Mouse (Mus musculus) G1E (cell line): ENCODE results near the gene Tmc6. TPM values are rescaled to one million over a fixed set of nuclear protein-coding genes. Genes with fewer than 3 reads are reported as not detected.

Source experiments
- ATAC-seq: 2 replicates; pipeline ENCODE4 v1.8.0; 2016; ENCODE audit warnings: mild to moderate bottlenecking; ENCODE audit not compliant: insufficient number of reproducible peaks, poor library complexity, low FRiP score, severe bottlenecking; ENCODE audit errors: extremely low read depth
- DNase-seq: peaks from one replicate; pipeline ENCODE4 v3.0.0; 2012; ENCODE audit warnings: low spot score
- H3K27me3 ChIP-seq: 2 replicates; pipeline ENCODE4 v1.6.1; 2012; ENCODE audit warnings: mild to moderate bottlenecking, low read length, inconsistent platforms; ENCODE audit not compliant: insufficient read depth
- H3K36me3 ChIP-seq: replicated peaks from 2 replicates; pipeline ENCODE3; 2012; ENCODE audit warnings: mild to moderate bottlenecking, inconsistent platforms
- H3K4me1 ChIP-seq: 2 replicates; pipeline ENCODE4 v1.6.1; 2012; ENCODE audit warnings: low read depth, low read length, inconsistent platforms, mixed read lengths; ENCODE audit not compliant: insufficient read depth
- H3K4me3 ChIP-seq: 2 replicates; pipeline ENCODE4 v1.5.1; 2012; ENCODE audit warnings: low read depth, mild to moderate bottlenecking, inconsistent platforms, low read length, moderate library complexity, mixed read lengths
- H3K9me3 ChIP-seq: replicated peaks from 2 replicates; pipeline ENCODE4 v1.6.1; 2012; ENCODE audit warnings: inconsistent platforms
- CTCF ChIP-seq: IDR thresholded peaks from 2 replicates; pipeline ENCODE4 v1.5.1; 2012; ENCODE audit warnings: low read depth, low read length, inconsistent platforms, mixed read lengths
- GATA1 ChIP-seq: IDR thresholded peaks from 2 replicates; pipeline ENCODE4 v1.6.1; 2012; ENCODE audit warnings: borderline replicate concordance, low read length, inconsistent platforms, mixed read lengths
- GATA2 ChIP-seq: IDR thresholded peaks from 2 replicates; pipeline ENCODE4 v1.6.1; 2012; ENCODE audit warnings: low read depth, low read length, inconsistent platforms, borderline replicate concordance
- POLR2AphosphoS5 ChIP-seq: IDR thresholded peaks from 2 replicates; pipeline ENCODE4 v1.6.1; 2012; ENCODE audit warnings: low read depth, low read length, inconsistent platforms; ENCODE audit not compliant: insufficient replicate concordance
- TAL1 ChIP-seq: conservative IDR thresholded peaks from 2 replicates; pipeline ENCODE4 v1.6.1; 2012; ENCODE audit warnings: low read depth, low read length, inconsistent platforms, mixed read lengths
- polyA plus RNA-seq: library from polyadenylated mRNA; stranded (reverse); fragments of >175 nt; gene quantifications from 2 replicates; pipeline ENCODE4 v1.2.3, GENCODE M21; 2012
- total RNA-seq, 2 experiments: library from RNA; stranded (forward) in 1 of 2; stranded (reverse) in 1 of 2; fragments of 200-1000 nt in 1 of 2; fragments of >200 nt in 1 of 2; fragmentation: Nextera tagmentation in 1 of 2; gene quantifications; 2 replicates each; pipeline ENCODE4 v1.2.3; 2014 to 2017

The Tmc6 gene
- total and polyA plus RNA-seq, 3 experiments: 9.6 to 27.3 (median 25.3) TPM

DNA sequence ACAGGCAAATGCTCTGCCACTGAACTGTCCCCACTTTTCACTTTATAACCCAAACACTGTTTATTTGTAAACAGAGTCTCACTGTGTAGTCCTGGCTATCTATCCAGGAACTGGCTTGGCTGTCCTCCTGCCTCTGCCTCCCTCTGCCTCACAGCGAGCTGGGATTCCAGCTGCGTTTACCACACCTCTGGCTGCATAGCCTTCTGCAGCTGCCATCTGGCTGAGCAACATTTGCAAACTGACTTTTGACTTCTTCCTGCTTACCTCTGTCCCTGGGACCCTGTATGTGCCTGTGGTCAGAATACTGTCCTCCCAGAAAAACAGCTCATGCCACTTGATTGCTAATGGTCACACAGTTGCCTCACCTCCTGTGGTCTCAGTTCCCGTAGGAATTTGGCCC is 45.4 kb upstream of the Tmc6 start:
- H3K27me3 ChIP-seq: no peaks in the 10 kb centered on the region
- no peak for TF ChIP-seq POLR2AphosphoS5
- no peak for TF ChIP-seq GATA2
- no peak for TF ChIP-seq TAL1
- TF ChIP-seq GATA1: no peak
- TF ChIP-seq CTCF: no peak
- no peak overlapping the region for H3K4me3 ChIP-seq
- peaks cover 28% of the 10 kb centered on the region for H3K36me3 ChIP-seq
- no peaks in the 10 kb centered on the region for H3K9me3 ChIP-seq
- ATAC-seq (no peak), DNase-seq (no peak)
- H3K4me1 ChIP-seq: peaks cover 85% of the 10 kb centered on the region

DNA sequence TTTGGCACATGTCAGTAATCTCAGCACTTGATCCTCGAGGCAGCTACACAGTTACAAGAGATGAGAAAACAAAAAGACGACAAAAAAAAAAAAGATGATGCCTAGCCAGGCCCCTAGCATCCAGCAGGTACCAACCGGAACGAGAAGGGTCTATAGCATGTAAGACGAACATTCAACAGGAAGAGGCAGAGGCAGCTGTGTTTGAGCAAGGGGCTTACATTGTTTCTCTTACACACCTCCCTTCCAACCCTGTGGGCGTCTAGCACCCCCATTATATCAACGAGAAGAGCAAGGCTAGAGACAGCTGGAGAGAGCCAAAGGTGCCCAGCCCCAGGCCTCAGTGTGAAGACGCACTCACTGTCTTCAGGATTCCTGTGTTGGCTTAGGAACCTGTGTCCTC is 44.9 kb upstream of the Tmc6 start:
- peaks cover 85% of the 10 kb centered on the region for H3K4me1 ChIP-seq

GRCm38 (mm10) chr11:117826164-117826563 is 44.2 kb upstream of the Tmc6 start:
- Histone ChIP-seq H3K27me3 (no peaks in the 10 kb centered on the region), H3K4me3 (peak overlapping the region; percentile 79), H3K4me1 (peaks cover 87% of the 10 kb centered on the region)

More for the DNA sequence above, 44.9 kb upstream of the Tmc6 start:
- ATAC-seq (no peak), DNase-seq (no peak)
- no peaks in the 10 kb centered on the region for H3K9me3 ChIP-seq
- peaks cover 33% of the 10 kb centered on the region for H3K36me3 ChIP-seq
- no peak overlapping the region for H3K4me3 ChIP-seq
- H3K27me3 ChIP-seq: no peaks in the 10 kb centered on the region
- TF ChIP-seq GATA1 (no peak), CTCF (no peak), GATA2 (no peak), POLR2AphosphoS5 (no peak), TAL1 (no peak)

DNA sequence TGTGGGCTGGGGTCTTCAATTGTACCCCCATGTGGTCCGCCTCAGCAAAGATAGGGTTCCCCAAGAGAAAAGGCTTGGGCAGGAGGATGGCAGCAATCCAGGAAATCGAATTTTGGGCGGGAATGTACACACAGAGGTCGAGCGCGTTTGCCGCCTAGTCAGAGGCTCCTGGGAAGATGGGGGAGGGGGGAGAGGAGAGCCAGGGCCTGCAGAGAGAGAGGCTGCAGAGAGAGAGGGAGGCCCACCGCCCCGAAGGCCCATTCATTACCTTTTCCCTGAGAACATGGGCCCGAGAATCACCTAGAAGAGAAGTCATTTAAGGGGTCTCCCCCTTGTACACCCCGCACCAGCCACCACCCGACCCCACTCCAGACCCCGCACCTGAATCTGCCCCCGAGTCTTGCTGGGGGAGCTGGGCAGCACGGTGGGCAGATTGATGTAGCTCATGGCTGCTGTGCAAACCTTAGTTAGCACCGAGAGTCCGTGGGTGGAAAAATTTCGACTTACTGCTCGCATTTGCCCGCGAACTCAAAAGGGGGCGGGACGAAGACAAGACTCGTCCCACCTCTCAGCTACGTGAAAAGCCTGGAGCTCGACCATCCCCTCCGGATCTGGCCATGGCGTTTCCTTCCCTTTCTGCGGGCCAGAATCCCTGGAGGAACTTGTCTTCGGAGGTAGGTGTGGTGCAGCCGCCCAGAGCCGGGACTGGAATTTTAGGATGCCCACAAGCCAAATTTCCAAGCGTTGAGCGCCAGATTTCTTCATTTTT is 43.5 kb upstream of the Tmc6 start, which contains the start of the genes Afmid and Tk1:
Gene Afmid (plus strand): TSS at position 592 of the 769 bp plus-strand sequence.
Gene Tk1 (minus strand): TSS at position 760 of the 769 bp plus-strand sequence.
- ATAC-seq: peak; percentile 50
- peak; percentile 75 for DNase-seq
- H3K36me3 ChIP-seq: peaks cover 44% of the 10 kb centered on the region
- no peaks in the 10 kb centered on the region for H3K27me3 ChIP-seq
- H3K9me3 ChIP-seq: no peaks in the 10 kb centered on the region
- peak within 1 kb of the TSS; percentile 79 for H3K4me3 ChIP-seq
- no peak for TF ChIP-seq GATA2
- TF ChIP-seq CTCF: no peak
- no peak for TF ChIP-seq GATA1
- TF ChIP-seq POLR2AphosphoS5: no peak
- TF ChIP-seq TAL1: no peak
- peaks cover 87% of the 10 kb centered on the region for H3K4me1 ChIP-seq

More at GRCm38 (mm10) chr11:117826164-117826563, 44.2 kb upstream of the Tmc6 start:
- TF ChIP-seq GATA1 (no peak), POLR2AphosphoS5 (no peak), CTCF (no peak), TAL1 (no peak), GATA2 (no peak)
- peaks cover 40% of the 10 kb centered on the region for H3K36me3 ChIP-seq
- H3K9me3 ChIP-seq: no peaks in the 10 kb centered on the region
- ATAC-seq: 0 out of 2 replicates have a peak, but pooled peaks have one; percentile 6
- DNase-seq: no peak

- peak; percentile 70 for DNase-seq
- peak overlapping the region; percentile 79 for H3K4me3 ChIP-seq
- ATAC-seq: 0 out of 2 replicates have a peak, but pooled peaks have one; percentile 36
- peaks cover 52% of the 10 kb centered on the region for H3K36me3 ChIP-seq
- no peaks in the 10 kb centered on the region for H3K9me3 ChIP-seq
- peaks cover 89% of the 10 kb centered on the region for H3K4me1 ChIP-seq
- TF ChIP-seq CTCF (peak; percentile 75), TAL1 (no peak)
- H3K27me3 ChIP-seq: no peaks in the 10 kb centered on the region
These were observed 42.3 kb upstream of the Tmc6 start for GRCm38 (mm10) chr11:117824060-117824969.

DNA sequence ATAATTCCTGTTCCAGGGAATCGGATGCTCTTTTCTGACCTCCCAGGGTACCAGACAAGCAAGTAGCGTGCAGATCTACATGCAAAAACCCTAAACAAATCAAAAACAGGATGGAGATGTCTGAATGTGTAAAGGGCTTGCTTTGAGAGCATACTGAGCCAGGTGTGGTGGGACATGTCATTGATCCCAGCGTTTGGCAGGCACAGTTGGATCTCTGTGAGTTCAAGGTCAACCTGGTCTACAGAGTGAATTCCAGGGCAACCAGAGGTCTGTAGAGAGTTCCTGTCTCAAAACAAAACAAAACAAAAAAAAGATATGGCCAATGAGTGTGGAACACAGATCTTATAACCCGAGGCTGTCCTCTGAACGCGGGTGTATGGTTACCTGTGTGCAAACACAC is 41.4 kb upstream of the Tmc6 start:
- peaks cover 62% of the 10 kb centered on the region for H3K36me3 ChIP-seq
- TF ChIP-seq POLR2AphosphoS5 (no peak), CTCF (no peak), GATA1 (no peak), GATA2 (no peak), TAL1 (no peak)
- H3K9me3 ChIP-seq: no peaks in the 10 kb centered on the region
- H3K27me3 ChIP-seq: no peaks in the 10 kb centered on the region
- H3K4me1 ChIP-seq: peaks cover 90% of the 10 kb centered on the region
- ATAC-seq (no peak), DNase-seq (no peak)
- no peak overlapping the region for H3K4me3 ChIP-seq
